Mouse (Mus musculus) heart, postnatal 14 days (tissue): ENCODE results near the gene Dock6. TPM values are rescaled to one million over a fixed set of nuclear protein-coding genes. Genes with fewer than 3 reads are reported as not detected.
"Not testable (repeated sequence)": the region's sequence is repeated elsewhere in the genome, so short reads cannot be mapped to it uniquely, and the experiment has no call there.

Experiments
- DNase-seq, 2 experiments: peaks; one replicate each; pipeline ENCODE4 v3.0.0; 2021 to 2022
- intact Hi-C: fragments of 180-260 bp; cut with DNase I; formaldehyde crosslinking; loops from one replicate; pipeline ENCODE4 v1.15.1; 2025
- total RNA-seq, 2 experiments: library from RNA; stranded (reverse); gene quantifications; 2 replicates each; pipeline ENCODE4 v1.2.3; 2021

The Dock6 gene
- total RNA-seq, 2 experiments from 2014 or later, result 46.1 to 57.3 TPM

- intact Hi-C loops, result no loop called here
- no peak for DNase-seq
These were observed 34.3 kb downstream of the Dock6 start for GRCm38 (mm10) chr9:21818125-21818524.

- intact Hi-C loops, result no loop called here
- no peak for DNase-seq
These were observed 35.6 kb downstream of the Dock6 start for GRCm38 (mm10) chr9:21816716-21817305.

- intact Hi-C loops, result no loop called here
- DNase-seq, result no peak
These were observed 41.3 kb downstream of the Dock6 start for GRCm38 (mm10) chr9:21811170-21811569.

- no peak for DNase-seq
- intact Hi-C loops, result loop anchor here (10.0 kb wide), 1 partner anchor 204 kb away; no protein-coding TSS in a partner anchor
These were observed 43.9 kb downstream of the Dock6 start for GRCm38 (mm10) chr9:21808561-21808960.

GRCm38 (mm10) chr9:21806976-21807375, 45.5 kb downstream of the Dock6 start:
- intact Hi-C loops, result loop anchor here (10.0 kb wide), 1 partner anchor 202 kb away; no protein-coding TSS in a partner anchor
- no peak for DNase-seq

- intact Hi-C loops, result loop anchor here (10.0 kb wide), 1 partner anchor 202 kb away; no protein-coding TSS in a partner anchor
- no peak for DNase-seq
These were observed 46.1 kb downstream of the Dock6 start for GRCm38 (mm10) chr9:21806363-21806762.

- peak; percentile 88 to 94 for DNase-seq
- intact Hi-C loops, result loop anchor here (1.0 to 10.0 kb wide), 4 partner anchors 17 to 199 kb away; no protein-coding TSS in a partner anchor
These were observed 48.3 kb downstream of the Dock6 start for GRCm38 (mm10) chr9:21803986-21804644.

- DNase-seq, result no peak
- intact Hi-C loops, result loop anchor here (5.0 to 10.0 kb wide), 2 partner anchors 99 to 197 kb away; no protein-coding TSS in a partner anchor
These were observed 50.8 kb downstream of the Dock6 start for GRCm38 (mm10) chr9:21801591-21801990.

- intact Hi-C loops, result loop anchor here (5.0 to 10.0 kb wide), 2 partner anchors 99 to 196 kb away; no protein-coding TSS in a partner anchor
These were observed 51.3 kb downstream of the Dock6 start for GRCm38 (mm10) chr9:21801121-21801520.

GRCm38 (mm10) chr9:21799010-21799350, 53.5 kb downstream of the Dock6 start:
- intact Hi-C loops, result no loop called here
- no peak for DNase-seq

More at GRCm38 (mm10) chr9:21801121-21801520, 51.3 kb downstream of the Dock6 start:
- DNase-seq, result no peak

- intact Hi-C loops, result no loop called here
- DNase-seq, result peak; percentile 93 to 96
These were observed 54.0 kb downstream of the Dock6 start, which contains the start of gene Kank2 for GRCm38 (mm10) chr9:21798345-21799009. TSS of gene Kank2 (minus strand) at chr9:21798744.

- peak; percentile 83 to 86 for DNase-seq
- intact Hi-C loops, result loop anchor here (2.0 kb wide), 1 partner anchor 29 kb away; no protein-coding TSS in a partner anchor
These were observed 54.5 kb downstream of the Dock6 start for GRCm38 (mm10) chr9:21797921-21798344.

GRCm38 (mm10) chr9:21796919-21797318, 55.5 kb downstream of the Dock6 start:
- intact Hi-C loops, result loop anchor here (2.0 kb wide), 1 partner anchor 28 kb away; no protein-coding TSS in a partner anchor
- no peak for DNase-seq

GRCm38 (mm10) chr9:21796259-21796658, 56.2 kb downstream of the Dock6 start:
- DNase-seq, result no peak
- intact Hi-C loops, result loop anchor here (2.0 kb wide), 1 partner anchor 27 kb away; no protein-coding TSS in a partner anchor

GRCm38 (mm10) chr9:21795579-21795978, 56.9 kb downstream of the Dock6 start:
- intact Hi-C loops, result no loop called here
- DNase-seq, result no peak

GRCm38 (mm10) chr9:21794925-21795324, 57.5 kb downstream of the Dock6 start:
- intact Hi-C loops, result no loop called here
- no peak for DNase-seq

GRCm38 (mm10) chr9:21794344-21794834, 58.0 kb downstream of the Dock6 start:
- DNase-seq, result no peak
- intact Hi-C loops, result no loop called here

GRCm38 (mm10) chr9:21793507-21793906, 58.9 kb downstream of the Dock6 start:
- DNase-seq, intact Hi-C loops: not testable (repeated sequence)

GRCm38 (mm10) chr9:21792644-21793043, 59.8 kb downstream of the Dock6 start:
- DNase-seq, result peak in 1 of 2 experiments; percentile 54
- intact Hi-C loops, result no loop called here

GRCm38 (mm10) chr9:21791861-21792260, 60.6 kb downstream of the Dock6 start:
- DNase-seq, result peak; percentile 72
- intact Hi-C loops, result no loop called here

- DNase-seq, result no peak
- intact Hi-C loops, result no loop called here
These were observed 64.2 kb downstream of the Dock6 start for GRCm38 (mm10) chr9:21788234-21788633.
